Mouse (Mus musculus) heart, embryonic 16.5 days (tissue): ENCODE measurements around the gene Ahdc1. TPM values are rescaled to one million over a fixed set of nuclear protein-coding genes. Genes with fewer than 3 reads are reported as not detected.

ENCODE experiments used
- ATAC-seq: fragments of 200-750 bp; cut with Nextera tagmentation; replicated peaks from 2 replicates; pipeline ENCODE4 v1.8.0; 2017; ENCODE audit warnings: moderate number of reproducible peaks; ENCODE audit not compliant: insufficient read depth, low FRiP score; ENCODE audit errors: extremely low read depth
- H3K27ac ChIP-seq: fragments of 300-500 bp; sonication (generic); 2 replicates; pipeline ENCODE4 v1.5.1; 2014; ENCODE audit warnings: mild to moderate bottlenecking, low read length, control low read depth, moderate library complexity
- H3K27me3 ChIP-seq: fragments of 300-500 bp; sonication (generic); 2 replicates; pipeline ENCODE4 v1.6.1; 2014; ENCODE audit warnings: low read length, mixed read lengths; ENCODE audit not compliant: control insufficient read depth, insufficient read depth
- H3K36me3 ChIP-seq: fragments of 300-500 bp; sonication (generic); 2 replicates; pipeline ENCODE4 v1.6.1; 2014; ENCODE audit not compliant: control insufficient read depth, insufficient read depth
- H3K4me1 ChIP-seq: fragments of 300-500 bp; sonication (generic); 2 replicates; pipeline ENCODE4 v1.6.1; 2014; ENCODE audit warnings: low read length, mixed read lengths; ENCODE audit not compliant: control insufficient read depth, insufficient read depth
- H3K4me2 ChIP-seq: fragments of 300-500 bp; sonication (generic); 2 replicates; pipeline ENCODE4 v1.6.1; 2014; ENCODE audit warnings: low read depth, mild to moderate bottlenecking, control low read depth, low read length
- H3K4me3 ChIP-seq: fragments of 300-500 bp; sonication (generic); 2 replicates; pipeline ENCODE4 v1.5.1; 2014; ENCODE audit warnings: mild to moderate bottlenecking, control low read depth, low read length
- H3K9ac ChIP-seq: fragments of 300-500 bp; sonication (generic); 2 replicates; pipeline ENCODE4 v1.6.1; 2014; ENCODE audit warnings: low read length, control low read depth
- H3K9me3 ChIP-seq: fragments of 300-500 bp; sonication (generic); replicated peaks from 2 replicates; pipeline ENCODE4 v1.6.1; 2016; ENCODE audit warnings: low read length; ENCODE audit not compliant: control insufficient read depth
- WGBS: fragments of 180-500 bp; shearing (Covaris S2); extraction: QIAGEN DNeasy Blood & Tissue Kit; methylation state at CpG from one replicate; pipeline ENCODE4 v1.1.7; 2014; 5-methylcytosine and 5-hydroxymethylcytosine counted together
- polyA plus RNA-seq: library from polyadenylated mRNA; unstranded; fragments of >200 nt; fragmentation: Nextera tagmentation; extraction: Ambion mirVana; gene quantifications from 2 replicates; pipeline ENCODE4 v1.2.1, GENCODE M21; 2015

Ahdc1 gene
- polyA plus RNA-seq, 1 experiment from 2014 or later: 7.2 TPM

- H3K27ac ChIP-seq: peak overlapping the region; percentile 96
- WGBS: under 1% methylated on average over 65 of the region's 76 CpGs
- H3K9me3 ChIP-seq: no peaks in the 10 kb centered on the region
- peak overlapping the region; percentile 96 for H3K4me2 ChIP-seq
- H3K4me1 ChIP-seq: peaks cover 74% of the 10 kb centered on the region
- ATAC-seq: peak; percentile 49
- no peaks in the 10 kb centered on the region for H3K27me3 ChIP-seq
- no peaks in the 10 kb centered on the region for H3K36me3 ChIP-seq
- peak overlapping the region; percentile 71 for H3K4me3 ChIP-seq
- H3K9ac ChIP-seq: peak overlapping the region; percentile 82
Measured at GRCm38 (mm10) chr4:133038521-133039115, 27.6 kb downstream of the Ahdc1 start.

- Histone ChIP-seq H3K4me3 (peak overlapping the region; percentile 71), H3K9me3 (no peaks in the 10 kb centered on the region), H3K4me2 (peak overlapping the region; percentile 96), H3K27me3 (no peaks in the 10 kb centered on the region), H3K27ac (peak overlapping the region; percentile 96), H3K36me3 (no peaks in the 10 kb centered on the region), H3K4me1 (peaks cover 78% of the 10 kb centered on the region), H3K9ac (peak overlapping the region; percentile 82)
- peak; percentile 44 for ATAC-seq
- 2% methylated on average over 61 of the region's 77 CpGs for WGBS
Measured at GRCm38 (mm10) chr4:133039116-133039819, 28.2 kb downstream of the Ahdc1 start.

- H3K9me3 ChIP-seq: no peaks in the 10 kb centered on the region
- peak overlapping the region; percentile 96 for H3K4me2 ChIP-seq
- H3K36me3 ChIP-seq: no peaks in the 10 kb centered on the region
- no peaks in the 10 kb centered on the region for H3K27me3 ChIP-seq
- 7% methylated on average over 18 of the region's 18 CpGs for WGBS
- H3K4me1 ChIP-seq: peaks cover 78% of the 10 kb centered on the region
- peak overlapping the region; percentile 82 for H3K9ac ChIP-seq
- no peak for ATAC-seq
- H3K27ac ChIP-seq: peak overlapping the region; percentile 96
- H3K4me3 ChIP-seq: peak overlapping the region; percentile 71
Measured at GRCm38 (mm10) chr4:133039832-133040231, 28.8 kb downstream of the Ahdc1 start.

GRCm38 (mm10) chr4:133040241-133040904, 29.3 kb downstream of the Ahdc1 start:
- 45% methylated on average over 14 of the region's 14 CpGs for WGBS
- Histone ChIP-seq H3K4me2 (peak overlapping the region; percentile 96), H3K36me3 (no peaks in the 10 kb centered on the region), H3K4me3 (peak overlapping the region; percentile 71), H3K27ac (peak overlapping the region; percentile 96), H3K9me3 (no peaks in the 10 kb centered on the region), H3K27me3 (no peaks in the 10 kb centered on the region), H3K4me1 (peaks cover 78% of the 10 kb centered on the region), H3K9ac (peak overlapping the region; percentile 82)
- no peak for ATAC-seq

GRCm38 (mm10) chr4:133042244-133042643, 31.2 kb downstream of the Ahdc1 start:
- Histone ChIP-seq H3K4me2 (peak overlapping the region; percentile 60), H3K36me3 (no peaks in the 10 kb centered on the region), H3K9me3 (no peaks in the 10 kb centered on the region), H3K27ac (peak overlapping the region; percentile 87), H3K9ac (peak overlapping the region; percentile 22; the same call in 1 of the 2 replicates), H3K27me3 (no peaks in the 10 kb centered on the region), H3K4me3 (peak overlapping the region; percentile 17), H3K4me1 (peaks cover 83% of the 10 kb centered on the region)
- ATAC-seq: no peak
- WGBS: 22% methylated on average over 4 of the region's 4 CpGs

- Histone ChIP-seq H3K9ac (peak overlapping the region; percentile 63), H3K27me3 (no peaks in the 10 kb centered on the region), H3K4me3 (peak overlapping the region; percentile 17), H3K27ac (peak overlapping the region; percentile 87), H3K36me3 (no peaks in the 10 kb centered on the region), H3K9me3 (no peaks in the 10 kb centered on the region), H3K4me2 (peak overlapping the region; percentile 60), H3K4me1 (peaks cover 83% of the 10 kb centered on the region)
- 17% methylated on average over 28 of the region's 28 CpGs for WGBS
- 0 out of 2 replicates have a peak, but pooled peaks have one; percentile 2 for ATAC-seq
Measured at GRCm38 (mm10) chr4:133042651-133043635, 31.9 kb downstream of the Ahdc1 start.

- H3K27me3 ChIP-seq: no peaks in the 10 kb centered on the region
- H3K4me2 ChIP-seq: peak overlapping the region; percentile 60; the same call in 1 of the 2 replicates
- WGBS: 29% methylated on average over 6 of the region's 6 CpGs
- H3K36me3 ChIP-seq: no peaks in the 10 kb centered on the region
- H3K4me1 ChIP-seq: peaks cover 92% of the 10 kb centered on the region
- ATAC-seq: no peak
- H3K9ac ChIP-seq: peak overlapping the region; percentile 63
- no peak overlapping the region for H3K4me3 ChIP-seq
- H3K9me3 ChIP-seq: no peaks in the 10 kb centered on the region
- peak overlapping the region; percentile 87 for H3K27ac ChIP-seq
Measured at GRCm38 (mm10) chr4:133043798-133044646, 33.0 kb downstream of the Ahdc1 start.
